Mouse (Mus musculus): ENCODE data around the gene a.
A peak's percentile ranks its signal among the peaks of the same experiment; 100 is the strongest.
"Not testable (repeated sequence)": the region's sequence is repeated elsewhere in the genome, so short reads cannot be mapped to it uniquely, and the experiment has no call there.

Gene a

DNA sequence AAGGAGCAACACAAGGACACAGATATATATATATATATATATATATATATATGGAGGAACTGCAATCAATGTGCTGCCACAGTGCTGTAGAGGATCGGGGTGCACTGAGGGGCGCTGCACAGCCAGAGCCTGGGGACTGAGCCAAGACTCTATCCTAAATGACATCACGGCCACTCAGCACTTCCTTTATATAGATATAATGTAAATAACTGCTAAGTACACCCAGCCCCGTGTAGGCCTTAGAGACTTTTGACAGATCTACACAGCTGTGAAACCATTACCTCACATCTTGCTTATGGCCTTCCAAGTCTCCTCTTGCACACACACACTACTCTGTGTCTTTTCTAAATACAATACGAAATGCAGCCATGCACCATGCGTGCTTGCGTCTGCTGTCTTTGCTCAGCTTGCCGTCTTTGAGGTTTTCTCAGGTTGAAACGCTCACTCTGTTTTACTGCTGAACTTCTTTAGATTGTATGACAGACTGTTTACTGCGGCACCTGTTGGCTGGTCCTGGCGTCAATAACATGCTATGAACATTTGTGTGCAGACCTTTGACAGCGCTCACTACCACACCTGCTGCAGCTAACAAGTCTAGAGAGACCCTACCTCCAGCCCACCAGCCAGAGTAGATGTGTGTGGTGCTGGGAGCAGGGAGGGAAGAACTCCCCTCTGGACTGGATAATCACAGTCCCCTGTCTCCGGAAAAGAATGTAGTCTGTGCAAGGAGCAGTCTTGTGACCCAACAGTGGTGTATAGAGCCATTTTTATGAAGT is 126.9 kb downstream of the a start:
- DNase-seq (ENCODE audit: low read depth, low spot score) = no peak

DNA sequence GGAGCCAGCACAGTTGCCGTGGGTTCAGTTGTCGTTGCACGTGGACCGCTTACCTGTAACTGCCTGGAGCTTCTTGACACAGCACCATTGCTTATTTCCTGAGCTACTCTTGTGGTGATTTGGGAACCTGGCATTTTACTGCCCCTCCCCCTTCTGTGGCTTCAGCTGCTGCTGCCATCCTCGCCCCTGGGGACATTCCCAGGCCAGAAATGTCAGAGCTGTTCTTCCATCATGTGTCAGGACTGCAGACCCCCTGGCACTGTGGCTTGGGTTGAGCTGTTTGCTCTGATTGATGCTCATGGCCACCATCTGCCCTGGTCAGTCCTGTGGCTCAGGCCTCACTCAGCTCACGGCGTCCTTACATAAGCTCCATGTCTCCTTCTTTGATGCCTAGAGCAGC is 129.7 kb downstream of the a start:
- DNase-seq (ENCODE audit: low read depth, low spot score) = no peak

DNA sequence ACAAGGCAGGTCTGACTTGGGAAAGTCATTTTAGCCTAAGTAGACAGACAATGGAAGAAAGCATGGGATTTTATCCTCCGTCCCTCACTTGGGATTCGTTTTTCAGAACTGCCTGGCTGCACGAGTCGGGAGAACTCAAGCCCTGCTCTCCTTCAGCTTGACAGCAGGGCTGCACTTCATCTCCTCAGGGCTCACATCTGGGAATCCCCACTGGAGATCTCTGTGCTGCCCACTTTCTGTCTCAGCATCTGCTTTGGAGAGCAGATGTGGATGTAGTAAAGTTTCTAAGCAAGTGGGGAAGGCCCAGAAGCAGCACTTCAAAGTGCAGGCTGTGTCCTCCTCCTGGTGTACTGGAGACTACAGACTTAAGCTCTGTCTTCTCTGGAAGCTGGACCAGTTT is 130.9 kb downstream of the a start:
- not testable (repeated sequence) for DNase-seq (ENCODE audit: low read depth, low spot score)

DNA sequence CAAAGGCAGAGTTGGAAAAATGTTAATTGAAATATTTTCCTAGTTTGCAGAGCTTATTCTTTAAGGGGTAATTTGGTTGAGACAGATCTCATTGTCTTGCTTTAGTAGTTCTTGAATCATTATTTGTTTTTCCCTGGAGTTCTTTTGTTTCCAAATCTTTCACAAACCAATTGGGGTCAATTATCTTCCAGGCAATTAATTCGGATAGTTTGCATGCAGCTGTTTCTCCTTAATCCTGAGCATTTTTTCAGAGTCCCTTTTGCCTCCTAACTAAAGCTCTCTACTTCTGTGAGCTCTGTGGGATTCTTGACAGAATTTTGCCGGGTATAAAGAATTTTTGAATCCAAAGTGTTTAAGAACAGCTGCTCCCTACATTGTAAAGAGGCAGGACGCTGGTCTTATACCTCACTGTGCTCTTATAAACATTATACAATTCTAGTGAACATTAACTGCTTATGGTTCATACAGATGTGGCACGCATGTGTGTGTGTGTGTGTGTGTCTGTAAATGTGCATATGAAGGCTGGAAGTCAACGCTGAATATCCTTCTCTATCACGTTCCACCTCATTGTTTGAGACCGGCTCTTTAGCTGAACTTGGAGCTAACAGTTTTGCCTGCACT is 134.3 kb downstream of the a start:
- no peak for DNase-seq (ENCODE audit: low read depth, low spot score)

DNA sequence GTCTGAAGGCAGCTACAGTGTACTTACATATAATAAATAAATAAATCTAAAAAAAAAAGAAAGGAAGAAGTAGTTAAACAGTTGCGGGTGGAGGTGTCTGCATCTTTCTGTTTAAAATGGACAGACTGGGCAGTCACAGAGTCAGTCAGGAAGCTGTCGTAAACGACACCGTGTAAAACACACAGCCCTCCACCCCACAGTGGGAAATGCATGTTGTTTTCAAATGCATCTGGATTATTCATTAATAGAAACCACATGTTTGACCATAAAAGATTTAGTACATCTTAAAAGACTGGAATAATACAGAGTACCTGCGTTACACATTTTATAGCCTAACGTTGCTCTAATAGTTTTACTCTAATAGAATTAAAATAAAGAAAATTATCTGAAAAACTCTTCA is 135.6 kb downstream of the a start:
- no peak for DNase-seq (ENCODE audit: low read depth, low spot score)

DNA sequence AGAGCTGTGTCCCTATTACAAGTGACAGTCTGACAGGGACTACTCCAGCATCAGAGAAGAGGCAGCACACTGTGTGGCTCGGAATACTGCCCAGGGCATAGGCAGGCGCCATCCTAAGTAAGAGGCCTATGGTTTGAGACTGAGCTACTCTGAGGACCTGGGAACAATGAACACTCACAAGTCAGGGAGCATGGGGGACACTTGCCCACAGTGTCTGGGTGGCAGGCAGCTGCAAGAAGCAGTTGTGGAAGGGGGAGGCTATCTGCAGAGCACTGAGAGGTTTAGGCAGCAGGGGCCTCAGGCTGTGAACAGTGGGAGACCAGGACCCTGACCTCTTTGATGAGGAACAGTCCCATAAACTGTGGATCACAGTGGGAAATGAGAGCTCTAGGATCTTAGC is 137.1 kb downstream of the a start:
- DNase-seq (ENCODE audit: low read depth, low spot score) = no peak

DNA sequence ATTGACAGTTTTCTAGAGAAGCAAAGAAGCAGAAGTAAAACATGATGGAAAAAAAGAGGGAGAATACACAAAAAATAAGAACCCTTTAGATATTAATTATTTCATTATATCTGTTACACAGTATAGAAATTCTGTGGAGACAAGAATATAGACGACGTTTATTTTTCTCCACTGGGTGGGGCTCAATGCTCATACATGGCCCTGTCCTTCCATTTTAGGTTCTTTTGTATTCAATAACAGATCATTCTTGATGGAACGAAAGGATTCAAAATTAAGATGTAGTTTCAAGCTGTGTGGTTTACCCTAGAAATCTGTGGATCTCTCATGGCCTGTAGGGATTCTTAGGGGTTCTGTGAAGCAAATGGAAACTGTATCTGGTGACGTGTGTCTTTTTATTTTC is 142.7 kb downstream of the a start:
- DNase-seq (ENCODE audit: low read depth, low spot score) = no peak

DNA sequence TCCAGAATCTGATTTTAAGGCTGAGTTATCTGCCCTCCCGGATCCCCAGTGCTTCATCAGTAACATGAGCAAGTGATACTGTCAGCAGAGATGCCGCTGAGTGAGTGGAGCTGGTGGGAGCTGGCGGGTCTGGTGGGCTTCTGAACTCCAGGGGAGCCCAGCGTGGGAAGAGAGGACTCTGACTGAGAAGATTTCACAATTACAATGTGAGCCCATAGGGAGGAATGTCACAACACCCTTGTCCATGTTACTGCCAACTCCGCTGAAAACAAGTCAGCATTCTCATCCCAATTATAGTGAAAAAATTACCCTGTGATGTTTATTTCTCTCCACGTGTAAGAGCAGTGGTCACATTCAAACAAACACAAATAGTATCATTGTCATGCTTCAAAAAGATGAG is 144.9 kb downstream of the a start:
- DNase-seq (ENCODE audit: low read depth, low spot score) = no peak

DNA sequence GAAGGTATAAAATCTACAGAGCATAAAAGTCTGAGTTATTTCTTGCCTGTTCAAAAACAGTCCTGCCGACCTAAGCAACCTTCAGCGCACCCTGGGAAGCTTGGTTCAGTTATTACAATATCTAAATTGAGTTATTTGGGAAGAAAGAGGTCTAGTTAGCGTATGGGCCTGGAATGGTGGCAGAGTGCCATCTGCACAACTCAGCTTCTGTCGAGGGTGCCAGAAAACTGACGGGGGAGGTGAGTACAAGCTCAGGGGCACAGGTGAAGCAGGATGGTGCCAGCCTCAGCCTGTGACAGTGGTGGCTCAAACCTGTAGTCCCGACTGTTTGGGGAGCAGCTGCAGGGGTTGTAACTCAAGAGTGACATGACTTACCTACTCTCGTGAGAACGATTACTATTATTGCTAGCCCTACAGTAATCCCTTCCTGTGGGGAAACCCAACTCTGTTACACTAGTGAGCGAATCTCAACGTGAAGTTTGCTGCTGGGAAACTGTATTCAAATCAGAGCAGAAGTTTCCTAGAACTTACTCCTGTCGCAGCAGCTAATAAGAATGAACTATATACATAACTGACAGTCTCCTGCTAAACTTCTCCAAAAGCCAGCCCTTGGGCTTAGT is 145.4 kb downstream of the a start:
- DNase-seq (ENCODE audit: low read depth, low spot score) = no peak

DNA sequence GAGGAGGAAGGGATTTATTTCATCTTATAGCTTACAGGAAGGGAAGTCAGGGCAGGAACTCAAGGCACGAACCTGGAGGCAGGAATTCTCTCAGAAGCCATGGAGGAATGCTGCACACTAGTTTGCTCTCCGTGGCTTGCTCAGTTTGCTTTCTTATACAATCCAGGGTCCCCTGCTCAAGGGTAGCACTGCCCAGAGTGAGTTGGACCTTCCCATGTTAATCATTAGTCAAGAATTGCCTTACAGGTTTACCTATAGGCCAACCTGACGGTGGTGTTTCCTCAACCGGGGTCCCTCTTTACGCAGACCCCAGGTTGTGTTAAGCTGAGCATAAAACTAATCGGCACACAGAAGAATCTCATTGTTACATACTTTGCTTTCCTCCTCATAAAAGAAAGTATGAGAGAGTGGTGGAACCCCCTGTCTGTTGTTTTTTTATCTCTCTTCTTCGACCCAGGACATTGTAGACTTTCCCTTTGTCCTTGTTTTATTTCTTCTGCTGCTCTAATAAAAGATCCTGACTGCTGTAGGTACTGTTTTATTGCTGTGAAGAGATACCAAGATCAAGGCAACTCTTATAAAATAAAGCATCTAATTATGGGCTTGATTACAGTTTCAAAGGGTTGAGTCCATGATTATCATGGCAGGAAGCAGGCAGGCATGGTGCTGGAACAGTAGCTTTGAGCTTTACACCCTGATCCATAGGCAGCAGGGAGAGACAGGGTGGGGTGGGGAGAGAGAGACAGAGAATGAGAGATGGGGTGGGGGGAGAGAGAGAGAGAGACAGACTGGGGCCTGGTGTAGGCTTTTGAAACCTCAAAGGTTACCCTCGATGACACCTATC is 146.6 kb downstream of the a start:
- no peak for DNase-seq (ENCODE audit: low read depth, low spot score)

DNA sequence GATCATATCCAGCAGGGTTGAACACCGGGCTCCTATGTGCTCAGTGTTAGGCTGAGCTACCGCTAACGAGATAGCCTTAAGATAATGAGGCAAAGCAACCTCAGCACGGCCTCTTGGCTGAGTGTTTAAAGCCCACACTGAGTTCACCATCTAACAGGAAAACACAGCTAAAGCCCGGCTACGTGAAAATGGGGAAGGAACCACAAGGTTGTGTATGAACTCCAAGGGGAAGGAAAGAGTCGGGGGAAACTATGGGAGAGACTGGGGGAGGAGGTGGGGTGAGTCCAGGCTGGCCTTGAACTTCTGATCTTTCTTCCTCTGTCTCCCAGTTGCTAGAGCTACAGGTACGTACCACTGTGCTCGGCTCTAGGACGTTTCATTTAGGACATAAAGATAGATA is 150.8 kb downstream of the a start:
- DNase-seq (ENCODE audit: low read depth, low spot score) = no peak

DNA sequence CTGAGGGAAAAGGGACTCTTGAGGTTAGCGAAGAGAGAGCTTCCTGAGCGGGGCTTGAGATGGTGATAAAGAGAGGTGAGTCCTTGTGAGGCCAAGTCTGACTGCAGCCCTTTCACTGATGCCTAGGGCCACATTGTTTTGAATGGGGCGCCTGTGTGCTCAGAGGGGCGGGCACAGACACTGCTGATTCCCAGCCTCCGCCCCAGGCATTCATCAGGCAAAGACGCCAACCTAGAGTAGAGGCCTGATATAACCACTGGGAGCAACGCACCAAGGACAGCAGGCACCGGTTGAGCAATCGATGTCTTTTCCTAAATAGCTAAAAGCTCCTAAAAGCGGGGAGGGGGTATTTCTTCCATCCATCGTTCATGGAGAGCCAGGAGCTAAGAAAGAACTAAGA is 151.3 kb downstream of the a start:
- DNase-seq (ENCODE audit: low read depth, low spot score) = no peak

DNA sequence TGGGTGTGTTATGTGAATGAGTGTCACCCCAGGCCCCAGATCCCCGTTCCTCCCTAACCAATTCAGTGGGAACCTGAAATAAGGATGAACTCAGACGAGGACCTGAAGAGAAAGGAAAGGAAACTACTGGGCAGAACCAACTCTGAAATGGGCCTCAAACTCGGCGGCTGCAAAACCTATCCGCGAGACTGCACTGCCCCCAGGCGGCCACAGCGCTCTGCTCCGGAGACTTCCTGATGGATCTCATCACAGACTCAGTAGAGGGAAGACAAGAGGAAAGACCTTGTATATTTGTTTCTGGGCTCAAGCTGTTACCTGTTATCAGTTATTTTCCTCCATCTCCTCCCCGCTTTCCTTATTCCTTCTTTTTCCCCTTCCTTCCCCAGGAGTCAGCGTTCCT is 151.9 kb downstream of the a start:
- peak; percentile 34 for DNase-seq (ENCODE audit: low read depth, low spot score)

DNA sequence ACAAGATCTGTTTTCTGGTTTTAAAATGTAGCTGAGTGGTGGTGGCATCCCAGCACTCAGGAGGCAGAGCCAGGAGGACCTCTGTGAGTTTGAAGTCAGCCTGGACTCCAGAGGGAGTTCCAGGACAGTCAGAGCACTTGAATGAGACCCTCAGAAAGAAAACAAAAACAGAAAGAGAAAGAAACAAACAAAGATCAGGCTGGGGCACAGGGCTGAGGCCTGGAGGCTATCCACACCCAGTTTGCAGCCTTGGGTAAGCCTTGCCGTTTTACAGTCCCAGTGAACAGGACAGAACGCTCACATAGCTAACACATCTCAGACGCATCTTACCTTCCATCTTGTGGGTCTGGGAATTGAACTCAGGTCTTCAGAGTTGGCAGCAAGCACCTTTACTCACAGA is 155.7 kb downstream of the a start:
- no peak for DNase-seq (ENCODE audit: low read depth, low spot score)

DNA sequence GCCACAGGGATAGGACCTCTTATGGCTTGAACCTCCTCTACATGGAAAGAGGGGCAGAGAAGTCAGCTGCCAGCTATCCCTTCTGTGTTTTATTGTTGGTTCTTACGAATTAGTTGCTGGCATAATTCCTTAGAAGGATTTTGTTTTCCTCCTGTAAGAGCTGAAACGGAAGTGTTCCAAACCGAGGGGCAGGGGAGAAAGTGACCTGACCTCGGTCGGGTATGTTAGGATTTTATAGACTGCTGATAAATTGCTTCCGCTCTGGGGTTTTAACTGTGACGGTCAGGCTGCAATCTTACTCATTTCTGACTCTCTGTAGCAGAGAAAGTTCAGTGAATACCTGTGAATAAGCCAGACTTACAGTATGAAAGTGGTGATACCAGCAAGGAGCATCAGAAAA is 158.2 kb downstream of the a start:
- DNase-seq (ENCODE audit: low read depth, low spot score) = no peak

DNA sequence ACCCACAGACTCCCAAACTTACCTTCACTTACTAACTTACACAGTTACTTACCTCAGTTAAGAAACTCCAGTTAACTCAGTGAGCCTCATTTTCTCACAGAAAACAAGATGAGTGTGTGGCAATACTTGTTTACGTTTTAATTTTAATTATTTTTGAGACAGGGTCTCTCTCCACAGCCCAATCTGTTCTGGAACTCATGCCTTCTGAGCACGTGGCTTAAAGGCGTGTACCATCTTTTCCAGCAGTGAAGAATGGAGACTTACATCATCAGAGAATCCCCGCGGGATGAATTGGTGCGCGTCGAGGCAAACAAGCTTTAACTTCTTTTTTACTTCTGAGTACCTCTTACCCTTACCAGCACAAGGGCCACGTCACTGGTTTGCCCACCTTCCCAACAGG is 158.7 kb downstream of the a start:
- DNase-seq (ENCODE audit: low read depth, low spot score) = no peak

DNA sequence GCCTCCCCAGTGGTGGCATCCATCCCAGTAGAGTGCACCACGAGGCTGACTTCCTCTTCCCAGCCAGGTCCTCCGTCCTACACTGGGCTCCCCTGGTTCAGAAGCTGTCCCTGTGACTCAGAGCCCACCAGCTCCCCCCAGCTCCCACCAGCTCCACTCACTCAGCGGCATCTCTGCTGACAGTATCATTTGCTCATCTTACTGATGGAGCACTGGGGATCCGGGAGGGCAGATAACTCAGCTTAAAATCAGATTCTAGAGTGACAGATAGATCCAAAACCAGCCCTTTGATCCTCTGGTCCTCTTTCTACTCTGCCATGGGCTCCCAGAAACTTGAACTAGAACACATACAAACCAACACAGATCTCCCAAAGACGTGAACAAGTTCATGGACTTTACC is 159.4 kb downstream of the a start:
- no peak for DNase-seq (ENCODE audit: low read depth, low spot score)

DNA sequence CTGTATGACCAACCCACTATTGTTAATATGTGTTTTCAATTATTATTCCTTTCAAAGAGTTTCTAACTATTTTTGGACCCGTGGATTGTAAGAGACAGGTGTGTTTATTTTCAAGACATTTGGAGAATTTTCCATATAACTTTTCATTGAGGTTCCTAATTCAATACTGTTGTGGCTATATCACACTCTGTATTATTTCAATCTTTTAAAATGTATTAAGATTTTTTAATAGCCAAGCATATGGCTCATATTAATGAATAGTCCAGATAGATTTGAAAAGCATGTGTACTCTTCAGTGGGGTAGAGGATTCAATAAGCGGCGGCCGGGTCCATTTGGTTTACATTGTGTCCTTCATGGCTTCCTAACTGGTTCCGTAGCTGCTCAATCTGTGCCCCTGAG is 168.3 kb downstream of the a start:
- DNase-seq (ENCODE audit: low read depth, low spot score) = no peak

DNA sequence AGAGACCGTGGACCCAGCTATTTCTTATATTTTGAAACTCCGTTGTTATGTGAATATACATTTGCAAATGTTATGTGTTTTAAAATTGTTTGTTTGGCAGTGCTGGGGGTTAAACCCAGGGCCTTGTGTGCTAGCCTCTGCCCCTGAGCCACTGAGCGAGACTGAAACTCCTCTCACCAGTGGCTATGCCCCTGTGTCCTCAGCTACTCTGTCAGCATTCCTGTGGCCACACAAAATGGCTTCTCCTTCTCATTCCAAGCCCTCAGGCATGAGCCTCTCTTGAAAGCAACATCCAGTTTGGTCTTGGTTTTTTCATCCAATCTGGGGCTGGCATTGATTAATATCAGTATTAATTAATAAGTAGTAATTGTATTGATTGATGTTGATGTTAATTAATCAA is 168.7 kb downstream of the a start:
- no peak for DNase-seq (ENCODE audit: low read depth, low spot score)

DNA sequence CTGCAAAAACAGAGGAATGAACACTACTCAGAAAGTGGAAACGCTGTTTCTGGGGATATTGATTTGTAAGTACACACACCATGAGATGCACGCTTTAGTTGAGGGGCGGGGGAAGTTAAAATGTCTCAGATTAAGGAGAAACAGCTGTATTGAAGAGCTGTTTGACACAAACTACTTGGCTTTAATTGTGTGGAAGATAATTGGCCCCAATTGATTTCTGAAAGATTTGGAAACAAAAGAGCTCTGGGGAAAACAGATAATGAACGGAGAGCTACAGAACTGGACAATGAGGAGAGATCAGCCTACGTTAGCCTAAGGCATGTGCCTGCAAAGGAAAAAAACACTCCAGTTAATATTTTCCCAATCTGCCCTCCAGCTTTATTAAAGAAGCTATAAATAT is 172.0 kb downstream of the a start:
- DNase-seq (ENCODE audit: low read depth, low spot score) = no peak

DNA sequence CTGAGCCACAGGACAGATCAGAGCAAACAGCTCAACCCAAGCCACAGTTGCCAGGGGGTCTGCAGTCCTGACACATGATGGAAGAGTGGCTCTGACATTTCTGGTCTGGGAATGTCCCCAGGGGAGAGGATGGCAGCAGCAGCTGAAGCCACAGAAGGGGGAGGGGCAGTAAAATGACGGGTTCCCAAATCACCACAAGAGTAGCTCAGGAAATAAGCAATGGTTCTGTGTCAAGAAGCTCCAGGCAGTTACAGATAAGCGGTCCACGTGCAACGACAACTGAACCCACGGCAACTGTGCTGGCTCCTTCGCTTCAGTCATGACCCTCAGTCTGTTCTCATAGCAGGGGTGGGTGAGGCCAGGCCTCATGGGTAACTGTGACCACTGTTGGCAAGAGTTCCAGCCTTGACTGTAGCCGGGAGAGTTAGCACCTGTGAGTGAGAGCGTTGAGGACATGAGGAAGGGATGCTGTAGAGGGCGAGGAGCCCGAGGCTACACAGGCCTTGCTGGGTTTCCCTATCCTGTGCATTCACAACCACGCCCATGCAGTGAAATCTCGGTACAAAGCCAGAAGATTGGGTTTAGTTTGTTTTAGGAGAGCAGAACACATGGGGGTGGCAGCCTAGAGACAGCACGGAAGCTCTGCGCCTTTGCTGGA is 178.7 kb downstream of the a start:
- DNase-seq (ENCODE audit: low read depth, low spot score) = not testable (repeated sequence)
